Mouse (Mus musculus): ENCODE results near the gene Cd6.

DNA sequence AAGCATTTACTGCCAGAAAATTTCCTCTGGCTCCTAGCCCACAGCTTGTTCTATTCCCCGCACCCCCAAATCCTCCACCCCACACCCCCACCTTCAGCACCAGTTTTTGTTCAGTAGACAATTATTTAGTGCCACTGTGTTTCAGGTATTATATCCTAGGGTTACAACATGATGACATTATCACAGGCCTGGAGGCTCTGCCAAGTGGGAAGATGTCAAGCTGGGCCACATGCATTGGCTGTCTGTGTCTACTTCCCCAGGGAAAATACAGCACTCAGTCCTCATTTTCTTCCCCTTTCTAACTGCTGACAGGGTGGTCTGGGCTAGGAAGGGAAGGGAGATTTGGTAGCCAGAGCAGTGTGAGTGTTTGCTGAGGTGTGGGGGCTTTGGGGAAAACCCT lies 34.9 kb downstream of the Cd6 start:
- TF ChIP-seq CTCF (IDR thresholded peaks at IDR 0.05; ENCODE audit: insufficient read depth, low read depth, low read length) (no peak), POLR2A (IDR thresholded peaks at IDR 0.05; ENCODE audit: insufficient read depth, low read depth, low read length) (no peak)
